Mouse (Mus musculus): ENCODE results near the gene Arhgef2.

The Arhgef2 gene

DNA sequence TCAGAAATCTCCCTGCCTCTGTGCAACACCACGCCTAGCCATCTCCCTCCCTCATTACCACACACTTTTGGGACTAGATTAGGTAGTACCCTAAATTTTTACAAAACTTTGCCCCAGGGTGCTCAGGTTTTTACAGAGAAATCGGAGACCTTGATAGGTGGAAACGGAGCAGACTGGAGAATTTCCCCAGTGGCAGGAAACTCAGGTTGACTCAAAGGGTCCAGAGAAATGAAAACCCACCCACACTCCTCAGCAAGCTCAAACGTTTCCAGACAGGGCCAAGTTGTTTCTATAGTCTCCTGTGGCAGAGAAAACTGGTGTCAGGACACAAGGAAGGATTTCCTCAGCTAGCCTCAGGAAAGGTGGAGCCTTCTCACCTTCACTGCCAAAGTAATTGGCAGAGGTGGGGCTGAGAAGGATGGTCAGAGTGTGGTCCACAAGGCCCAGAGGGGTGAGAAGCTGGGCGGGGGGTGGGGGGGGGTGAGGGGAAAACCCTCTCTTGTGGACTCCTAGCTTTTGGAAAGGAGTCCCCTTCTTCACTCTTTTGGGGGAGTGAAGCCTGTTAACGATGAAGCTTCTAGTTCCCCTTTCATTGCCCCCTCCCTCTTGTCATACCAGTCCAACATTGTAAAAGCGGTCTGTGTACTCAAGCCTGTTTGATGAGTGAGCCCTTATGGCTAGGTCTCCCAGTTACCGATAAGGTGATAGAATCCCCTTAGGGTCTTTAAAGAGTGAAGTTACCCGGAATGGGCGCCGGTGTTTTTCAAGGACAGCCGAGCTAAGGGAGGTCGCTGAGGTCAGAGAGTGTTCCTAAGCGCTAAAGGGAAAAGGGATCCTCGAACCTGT, 14.6 kb downstream of the Arhgef2 start:
- no peak for DNase-seq (ENCODE audit: extremely low read depth, insufficient read length, low spot score)

GRCm38 (mm10) chr3:88620992-88621536, 15.3 kb downstream of the Arhgef2 start:
- DNase-seq (ENCODE audit: extremely low read depth, insufficient read length, low spot score) = peak; percentile 86

GRCm38 (mm10) chr3:88621537-88622112, 15.9 kb downstream of the Arhgef2 start:
- peak; percentile 81 for DNase-seq (ENCODE audit: extremely low read depth, insufficient read length, low spot score)

DNA sequence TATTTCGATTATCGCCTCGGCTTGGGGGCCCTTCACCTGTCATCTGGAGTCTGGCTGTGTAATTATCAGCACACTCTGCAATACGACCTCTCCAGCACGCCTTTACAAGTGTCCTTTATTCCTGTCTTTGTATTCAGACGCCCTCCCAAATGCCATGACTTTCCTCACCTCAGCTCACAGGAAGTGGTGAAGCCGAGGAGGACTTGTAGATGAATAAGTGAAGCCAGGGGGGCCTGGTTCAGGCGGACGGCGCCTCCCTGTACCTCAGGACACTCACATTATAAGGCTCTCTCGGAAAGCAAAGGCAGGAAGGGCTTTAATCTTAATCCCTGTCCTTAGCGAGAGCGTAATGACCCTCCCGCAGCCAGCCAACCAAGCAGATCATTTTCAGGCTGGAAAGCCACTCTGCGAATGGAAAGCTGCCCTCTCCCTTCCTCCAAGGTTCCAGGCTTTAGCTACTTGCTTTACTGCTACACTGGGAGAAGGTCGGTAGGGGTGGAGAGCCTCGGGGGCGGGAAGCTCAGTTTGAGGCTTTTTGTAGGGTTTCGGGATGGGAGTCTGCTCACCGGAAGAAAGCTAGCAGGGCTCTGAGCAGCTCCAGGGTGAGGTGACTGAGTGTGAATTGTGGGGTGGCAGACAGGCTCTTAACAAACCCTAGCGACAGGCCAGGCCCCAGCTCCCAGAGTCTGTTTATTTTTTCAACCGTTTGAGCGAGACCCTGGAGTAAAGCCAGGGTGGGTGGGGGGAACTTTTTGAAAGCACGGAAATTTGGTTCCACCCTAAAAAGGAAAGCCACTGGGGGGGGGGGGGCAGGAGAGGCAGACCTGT, 16.6 kb downstream of the Arhgef2 start:
- peak; percentile 45 for DNase-seq (ENCODE audit: extremely low read depth, insufficient read length, low spot score)

GRCm38 (mm10) chr3:88622941-88623345, 17.2 kb downstream of the Arhgef2 start:
- DNase-seq (ENCODE audit: extremely low read depth, insufficient read length, low spot score) = no peak

GRCm38 (mm10) chr3:88623346-88624135, 17.8 kb downstream of the Arhgef2 start:
- no peak for DNase-seq (ENCODE audit: extremely low read depth, insufficient read length, low spot score)

DNA sequence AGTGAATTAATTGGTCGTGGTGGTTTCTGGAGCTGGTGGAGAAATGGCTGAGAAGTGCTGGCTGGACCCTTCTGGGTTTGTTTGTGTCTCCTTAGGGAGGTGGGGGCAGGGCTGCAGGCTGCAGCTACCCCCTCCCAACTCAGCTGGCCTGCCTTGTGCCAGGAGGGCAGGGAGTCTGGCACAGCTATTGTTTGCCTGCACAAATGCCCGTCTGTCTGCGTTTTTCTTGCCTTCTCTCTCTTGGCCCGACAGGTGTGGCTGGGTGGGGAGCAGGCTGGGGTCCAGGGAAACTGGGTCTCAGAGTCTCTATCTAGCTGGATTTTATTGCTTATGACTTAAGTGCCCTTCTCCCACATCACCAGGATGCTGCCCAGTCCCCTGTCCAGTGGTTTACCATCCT, 18.6 kb downstream of the Arhgef2 start:
- DNase-seq (ENCODE audit: extremely low read depth, insufficient read length, low spot score) = no peak

- DNase-seq (ENCODE audit: extremely low read depth, insufficient read length, low spot score) = peak; percentile 72
Observed at GRCm38 (mm10) chr3:88624951-88625350, 19.2 kb downstream of the Arhgef2 start.

DNA sequence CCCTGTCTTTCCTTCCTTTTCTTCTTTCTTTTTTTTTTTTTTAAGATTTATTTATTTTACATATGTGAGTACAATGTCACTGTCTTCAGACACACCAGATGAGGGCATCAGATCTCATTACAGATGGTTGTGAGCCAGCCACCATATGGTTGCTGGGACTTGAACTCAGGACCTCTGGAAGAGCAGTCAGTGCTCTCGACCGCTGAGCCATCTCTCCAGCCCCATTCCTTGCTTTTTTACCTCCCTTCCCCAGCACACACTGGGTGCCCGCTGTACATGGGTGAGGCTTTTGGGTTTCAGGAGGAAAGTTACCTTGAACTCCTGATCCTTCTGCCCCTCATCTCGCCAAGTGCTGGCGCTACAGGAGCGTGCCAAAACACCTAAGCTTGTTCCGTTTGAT, 19.8 kb downstream of the Arhgef2 start:
- no peak for DNase-seq (ENCODE audit: extremely low read depth, insufficient read length, low spot score)

- no peak for DNase-seq (ENCODE audit: extremely low read depth, insufficient read length, low spot score)
Observed at GRCm38 (mm10) chr3:88626316-88626715, 20.6 kb downstream of the Arhgef2 start.

DNA sequence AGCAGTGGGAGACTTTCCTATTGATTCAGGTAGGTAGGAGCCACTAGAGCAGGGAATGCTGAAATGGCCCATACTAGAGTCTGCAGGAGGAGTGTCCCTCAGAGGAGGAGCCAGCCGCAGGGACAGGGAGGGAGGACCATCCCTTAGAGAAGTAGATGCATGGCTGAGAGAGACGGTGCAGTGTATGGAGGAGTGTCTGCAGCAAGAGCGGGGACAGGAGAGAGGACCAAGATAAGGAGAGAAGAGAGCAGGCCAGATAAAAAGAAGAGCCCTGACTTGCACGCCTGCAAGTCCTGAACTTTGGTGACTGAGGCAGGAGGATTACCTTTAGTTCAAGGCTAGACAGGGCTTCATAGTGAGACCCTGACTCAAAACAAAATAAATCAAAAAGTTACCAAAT, 21.3 kb downstream of the Arhgef2 start:
- DNase-seq (ENCODE audit: extremely low read depth, insufficient read length, low spot score) = no peak

GRCm38 (mm10) chr3:88627535-88627934, 21.8 kb downstream of the Arhgef2 start:
- DNase-seq (ENCODE audit: extremely low read depth, insufficient read length, low spot score) = no peak

GRCm38 (mm10) chr3:88628766-88629165, 23.0 kb downstream of the Arhgef2 start:
- no peak for DNase-seq (ENCODE audit: extremely low read depth, insufficient read length, low spot score)

- no peak for DNase-seq (ENCODE audit: extremely low read depth, insufficient read length, low spot score)
Observed at GRCm38 (mm10) chr3:88629244-88629643, 23.5 kb downstream of the Arhgef2 start.

DNA sequence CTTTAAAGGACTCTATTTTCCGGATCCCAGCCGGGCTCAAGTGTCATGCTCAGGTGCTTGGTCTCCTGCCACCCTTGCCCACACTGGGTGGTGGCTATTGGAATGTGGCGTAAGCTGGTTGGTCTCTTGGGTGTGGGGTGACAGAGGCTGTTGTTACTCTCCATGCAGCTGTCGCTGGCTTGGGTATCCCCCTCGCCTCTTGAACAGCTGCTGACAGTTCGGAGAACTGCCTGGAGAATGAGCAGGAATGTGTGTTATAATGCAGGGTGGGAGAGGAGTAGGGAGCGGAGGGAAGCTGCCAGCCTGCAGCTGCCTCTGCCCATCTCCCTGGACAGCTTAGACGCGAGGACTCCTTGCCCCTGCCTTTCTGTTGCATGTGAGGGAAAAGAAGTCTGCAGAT, 24.3 kb downstream of the Arhgef2 start:
- no peak for DNase-seq (ENCODE audit: extremely low read depth, insufficient read length, low spot score)

DNA sequence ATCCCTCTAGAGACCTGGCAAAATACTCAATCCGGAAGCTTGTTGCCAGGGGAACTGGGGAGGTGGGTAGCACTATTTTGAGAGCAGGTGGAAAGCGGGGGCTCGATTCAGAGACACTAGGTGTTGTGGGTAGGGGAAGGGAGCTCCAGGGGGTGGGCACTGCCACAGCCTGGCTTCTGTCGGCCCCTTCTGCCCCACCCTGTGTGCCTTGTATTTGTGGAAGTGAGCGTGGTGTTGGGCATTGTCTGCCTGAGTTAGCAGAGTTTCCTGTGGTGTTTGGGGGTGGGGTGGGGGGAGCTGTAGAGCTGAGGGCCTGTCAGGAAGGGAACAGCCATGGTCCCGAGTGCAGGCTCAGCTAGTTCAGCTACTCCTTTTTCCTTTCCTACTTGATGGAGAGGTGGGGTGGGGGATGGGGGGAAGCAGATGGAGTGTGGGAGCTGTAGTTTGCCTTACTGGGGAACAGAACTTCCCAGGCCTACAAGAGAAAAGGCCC, 25.1 kb downstream of the Arhgef2 start:
- DNase-seq (ENCODE audit: extremely low read depth, insufficient read length, low spot score) = no peak

- DNase-seq (ENCODE audit: extremely low read depth, insufficient read length, low spot score) = no peak
Observed at GRCm38 (mm10) chr3:88631921-88632587, 26.3 kb downstream of the Arhgef2 start.

- no peak for DNase-seq (ENCODE audit: extremely low read depth, insufficient read length, low spot score)
Observed at GRCm38 (mm10) chr3:88633056-88633455, 27.3 kb downstream of the Arhgef2 start.

DNA sequence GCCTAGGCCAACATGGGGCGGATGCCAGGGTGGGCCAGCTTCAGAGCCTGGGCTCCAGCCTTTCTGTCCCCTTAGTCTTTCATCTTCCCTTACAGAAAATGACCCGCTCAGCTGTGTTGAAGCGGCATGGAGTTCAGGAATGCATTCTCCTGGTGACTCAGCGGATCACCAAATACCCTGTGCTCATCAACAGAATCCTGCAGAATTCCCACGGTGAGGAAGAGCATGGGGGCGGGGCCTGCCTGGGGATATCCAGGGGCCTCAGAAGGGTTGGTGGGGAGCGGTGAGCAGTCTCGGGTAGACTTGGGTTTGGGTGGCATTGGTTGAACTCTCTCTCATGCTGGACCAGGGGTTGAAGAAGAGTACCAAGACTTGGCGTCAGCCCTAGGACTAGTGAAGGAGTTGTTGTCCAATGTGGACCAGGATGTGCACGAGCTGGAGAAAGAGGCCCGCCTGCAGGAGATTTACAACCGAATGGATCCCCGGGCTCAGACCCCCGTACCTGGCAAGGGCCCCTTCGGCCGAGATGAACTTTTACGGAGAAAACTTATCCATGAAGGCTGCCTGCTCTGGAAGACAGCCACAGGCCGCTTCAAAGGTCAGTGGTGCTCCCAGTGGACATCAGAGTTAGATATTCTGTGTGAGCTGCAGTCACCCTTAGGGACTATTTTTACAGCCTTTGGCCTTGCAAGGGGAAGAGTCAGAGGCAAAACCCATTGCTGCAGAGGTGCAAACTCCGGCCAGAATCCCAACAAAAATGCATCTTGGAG, 29.9 kb downstream of the Arhgef2 start:
- no peak for DNase-seq (ENCODE audit: extremely low read depth, insufficient read length, low spot score)
